Mouse (Mus musculus) midbrain, embryonic 10.5 days (tissue): ENCODE results near the gene Pias1. TPM values are rescaled to one million over a fixed set of nuclear protein-coding genes. Genes with fewer than 3 reads are reported as not detected.
"Not testable (repeated sequence)": the region's sequence is repeated elsewhere in the genome, so short reads cannot be mapped to it uniquely, and the experiment has no call there.

ENCODE experiments used
- DNase-seq: peaks from one replicate; pipeline ENCODE4 v3.0.0-alpha.2; 2017; ENCODE audit warnings: low spot score
- H3K27ac ChIP-seq: fragments of 300-500 bp; sonication (generic); replicated peaks from 2 replicates; pipeline ENCODE4 v1.5.1; 2016; ENCODE audit warnings: mild to moderate bottlenecking
- H3K27me3 ChIP-seq: fragments of 300-500 bp; sonication (generic); 2 replicates; pipeline ENCODE4 v1.6.1; 2016; ENCODE audit warnings: low read depth, mild to moderate bottlenecking; ENCODE audit not compliant: poor library complexity, severe bottlenecking
- H3K36me3 ChIP-seq: fragments of 300-500 bp; sonication (generic); 2 replicates; pipeline ENCODE4 v1.6.1; 2016; ENCODE audit warnings: mild to moderate bottlenecking, moderate library complexity
- H3K4me1 ChIP-seq: fragments of 300-500 bp; sonication (generic); 2 replicates; pipeline ENCODE4 v1.6.1; 2016
- H3K4me3 ChIP-seq: fragments of 300-500 bp; sonication (generic); 2 replicates; pipeline ENCODE4 v1.5.1; 2016; ENCODE audit warnings: mild to moderate bottlenecking, moderate library complexity
- H3K9me3 ChIP-seq: fragments of 300-500 bp; sonication (generic); replicated peaks from 2 replicates; pipeline ENCODE4 v1.6.1; 2016; ENCODE audit warnings: mild to moderate bottlenecking
- WGBS: fragments of 180-500 bp; shearing (Covaris S2); methylation state at CpG from one replicate; pipeline ENCODE4 v1.1.7; 2016; 5-methylcytosine and 5-hydroxymethylcytosine counted together
- polyA plus RNA-seq: library from polyadenylated mRNA; unstranded; fragments of >200 nt; fragmentation: Nextera tagmentation; extraction: Ambion mirVana; gene quantifications from 2 replicates; pipeline ENCODE4 v1.2.1, GENCODE M21; 2016

Pias1 gene
- polyA plus RNA-seq, 1 experiment from 2014 or later: 56.8 TPM

DNA sequence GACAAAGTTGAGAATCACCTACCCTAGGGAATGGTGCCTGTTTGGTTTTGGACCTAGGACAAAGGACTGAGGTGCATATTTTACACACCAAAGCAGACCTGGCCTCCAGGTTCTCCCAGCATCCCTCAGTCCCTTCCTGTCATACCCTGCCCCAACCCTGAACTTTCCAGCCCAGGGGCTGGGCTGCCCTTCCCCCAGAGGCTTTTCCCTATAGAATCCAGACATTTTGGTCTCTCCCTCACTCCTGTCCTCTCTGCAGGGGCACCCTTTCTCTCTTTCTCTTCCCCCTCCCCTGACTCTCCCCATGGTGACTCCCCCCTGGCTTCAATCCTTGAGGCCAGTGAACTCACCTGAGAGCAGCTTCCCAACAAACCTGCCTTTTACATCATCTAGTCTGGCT is 117.0 kb downstream of the Pias1 start:
- Histone ChIP-seq H3K9me3 (no peaks in the 10 kb centered on the region), H3K36me3 (no peaks in the 10 kb centered on the region), H3K4me1 (peaks cover 4% of the 10 kb centered on the region; the same call in 1 of the 2 replicates), H3K27me3 (no peaks in the 10 kb centered on the region), H3K4me3 (no peak overlapping the region), H3K27ac (no peak overlapping the region)
- no peak for DNase-seq

DNA sequence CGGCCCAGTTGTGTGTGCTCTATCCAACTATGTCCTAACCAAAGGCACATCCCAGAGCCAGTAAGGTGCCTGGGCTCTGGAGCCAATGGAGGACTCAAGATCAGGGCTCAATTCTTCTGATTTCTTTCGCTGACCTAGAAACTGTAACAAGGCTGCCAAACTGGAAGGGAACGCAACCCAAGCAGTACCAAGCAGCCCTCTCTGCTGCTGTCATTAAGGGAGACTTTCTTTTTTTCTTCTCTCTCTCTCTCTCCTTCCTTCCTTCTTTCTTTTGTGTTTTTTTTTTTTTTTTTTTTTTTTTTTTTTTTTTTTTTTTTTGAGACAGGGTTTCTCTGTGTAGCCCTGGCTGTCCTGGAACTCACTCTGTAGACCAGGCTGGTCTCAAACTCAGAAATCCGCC is 118.5 kb downstream of the Pias1 start:
- 94% methylated on average over 4 of the region's 4 CpGs for WGBS
- not testable (repeated sequence) for DNase-seq, H3K27ac ChIP-seq

DNA sequence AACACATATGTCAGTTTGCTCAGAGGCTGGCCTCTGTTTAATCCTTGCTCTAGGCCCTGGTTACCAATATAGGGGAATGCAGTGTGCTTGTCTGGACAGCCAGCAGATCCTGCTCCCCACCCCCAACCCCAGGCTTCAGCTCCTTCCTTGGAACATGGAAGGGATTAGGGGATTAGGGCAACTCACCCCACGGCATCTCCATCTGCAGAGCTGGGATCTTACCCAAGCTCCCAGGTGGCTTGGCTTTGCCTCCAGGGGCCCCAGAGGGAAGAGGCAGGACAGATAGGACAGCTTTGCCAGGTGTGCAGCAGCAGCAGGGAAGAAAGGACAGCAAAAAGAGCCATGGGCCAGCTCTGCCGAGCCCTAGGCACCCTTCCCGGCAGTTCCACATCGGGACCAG is 126.9 kb downstream of the Pias1 start:
- H3K27ac ChIP-seq: no peak overlapping the region
- H3K9me3 ChIP-seq: no peaks in the 10 kb centered on the region
- no peaks in the 10 kb centered on the region for H3K27me3 ChIP-seq
- no peak for DNase-seq
- no peak overlapping the region for H3K4me3 ChIP-seq
- H3K36me3 ChIP-seq: no peaks in the 10 kb centered on the region
- H3K4me1 ChIP-seq: peaks cover 27% of the 10 kb centered on the region
- 36% methylated on average over 4 of the region's 4 CpGs for WGBS

More for the DNA sequence above, 118.5 kb downstream of the Pias1 start:
- H3K27me3 ChIP-seq, H3K9me3 ChIP-seq, H3K4me3 ChIP-seq, H3K36me3 ChIP-seq, H3K4me1 ChIP-seq: not testable (repeated sequence)

DNA sequence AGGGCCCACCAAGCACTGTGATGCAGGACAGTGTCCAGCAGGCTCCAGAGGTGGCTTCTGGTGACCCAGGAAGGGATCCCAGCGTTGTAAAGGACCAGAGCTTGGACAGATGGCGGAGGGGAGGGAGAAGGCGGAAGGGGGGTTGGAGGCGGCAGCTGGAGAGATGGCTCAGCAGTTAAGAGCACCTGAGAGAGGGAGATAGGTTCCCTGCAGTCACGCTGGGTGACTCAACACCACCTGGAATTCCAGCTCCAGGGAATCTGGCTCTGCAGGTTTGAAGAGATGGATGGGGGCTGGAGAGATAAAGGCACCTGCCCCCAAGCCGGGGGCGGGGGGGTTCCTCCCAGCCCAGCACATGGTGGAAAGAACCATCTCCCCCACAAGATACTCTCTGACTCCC is 127.6 kb downstream of the Pias1 start:
- H3K9me3 ChIP-seq, H3K36me3 ChIP-seq, H3K27ac ChIP-seq, H3K27me3 ChIP-seq, H3K4me3 ChIP-seq, DNase-seq: not testable (repeated sequence)
- WGBS: 66% methylated on average over 7 of the region's 7 CpGs
- H3K4me1 ChIP-seq: peaks cover 27% of the 10 kb centered on the region

DNA sequence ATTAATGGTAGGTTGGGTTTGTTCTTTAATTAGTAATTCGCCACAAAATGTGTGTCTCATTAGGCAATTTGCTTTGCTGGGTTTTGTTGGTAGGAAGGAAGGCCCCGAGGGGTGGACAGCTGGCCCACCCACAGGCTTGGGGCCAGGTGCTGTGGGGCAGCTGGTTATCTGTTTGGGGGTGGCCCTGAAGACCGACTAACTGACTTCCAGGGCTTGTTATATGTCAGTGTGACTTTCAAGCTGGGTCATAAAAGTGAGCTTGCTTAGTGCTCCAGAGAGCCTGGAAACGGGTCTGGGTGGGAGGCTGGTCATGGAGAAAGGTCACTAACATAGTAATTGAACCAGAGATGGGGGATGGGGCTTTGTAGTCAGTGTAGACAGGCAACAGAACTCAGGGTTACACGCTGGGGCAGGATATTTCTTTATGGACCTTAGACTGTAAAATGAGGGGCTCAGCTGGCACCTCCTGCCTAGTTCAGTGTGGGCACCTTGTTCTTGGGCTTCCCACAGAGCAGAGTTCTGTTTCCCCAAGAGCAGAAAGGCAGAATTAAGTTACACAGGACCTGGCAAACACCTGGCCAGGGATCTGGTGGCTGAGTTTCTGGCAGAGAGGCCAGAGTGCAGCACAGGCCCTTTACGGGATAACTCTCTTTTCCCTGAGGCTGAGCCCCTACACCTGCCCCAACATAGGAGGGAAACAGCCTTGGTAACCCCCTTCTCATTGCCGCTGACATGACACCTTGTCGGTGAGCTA is 129.3 kb downstream of the Pias1 start:
- DNase-seq: no peak
- Histone ChIP-seq H3K27ac (peak overlapping the region; percentile 55; the same call in 1 of the 2 replicates), H3K4me1 (peaks cover 31% of the 10 kb centered on the region), H3K9me3 (no peaks in the 10 kb centered on the region), H3K27me3 (no peaks in the 10 kb centered on the region), H3K4me3 (no peak overlapping the region), H3K36me3 (no peaks in the 10 kb centered on the region)
- WGBS: 70% methylated on average over 8 of the region's 8 CpGs

DNA sequence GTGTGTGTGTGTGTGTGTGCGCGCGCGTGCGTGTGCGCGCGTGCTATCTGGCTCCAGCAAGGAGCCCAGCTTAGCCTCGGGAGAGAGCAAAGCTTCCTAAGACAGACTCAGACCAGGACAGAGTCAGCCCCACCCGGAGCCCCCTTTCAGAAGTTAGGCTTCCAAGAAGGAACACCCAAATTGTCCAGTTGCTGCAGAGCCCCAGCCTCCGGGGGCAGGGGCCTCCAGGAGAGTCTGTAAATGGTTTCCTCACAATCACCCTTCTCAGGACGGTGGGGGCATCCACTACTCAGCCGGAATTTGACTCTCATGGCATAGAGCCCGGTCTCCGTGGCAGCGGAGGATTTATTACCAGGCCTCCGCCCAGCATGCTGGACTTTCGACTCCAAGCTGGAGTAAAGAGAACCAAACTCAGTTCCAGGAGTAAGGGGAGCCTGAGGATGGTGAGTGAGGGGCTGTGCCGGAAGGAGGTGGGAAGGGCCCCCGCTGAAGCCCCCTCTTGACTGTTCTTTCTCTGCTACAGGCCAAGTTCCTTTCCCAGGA is 129.9 kb downstream of the Pias1 start, which contains the start of gene Calml4:
Calml4 (plus strand) TSS at position 362 of the 543 bp plus-strand sequence.
- peak within 1 kb of the TSS; percentile 55 for H3K27ac ChIP-seq
- no peaks in the 10 kb centered on the region for H3K27me3 ChIP-seq
- peaks cover 31% of the 10 kb centered on the region for H3K4me1 ChIP-seq
- 65% methylated on average over 20 of the region's 20 CpGs for WGBS
- DNase-seq: no peak
- no peaks in the 10 kb centered on the region for H3K9me3 ChIP-seq
- no peak within 1 kb of the TSS for H3K4me3 ChIP-seq
- no peaks in the 10 kb centered on the region for H3K36me3 ChIP-seq

DNA sequence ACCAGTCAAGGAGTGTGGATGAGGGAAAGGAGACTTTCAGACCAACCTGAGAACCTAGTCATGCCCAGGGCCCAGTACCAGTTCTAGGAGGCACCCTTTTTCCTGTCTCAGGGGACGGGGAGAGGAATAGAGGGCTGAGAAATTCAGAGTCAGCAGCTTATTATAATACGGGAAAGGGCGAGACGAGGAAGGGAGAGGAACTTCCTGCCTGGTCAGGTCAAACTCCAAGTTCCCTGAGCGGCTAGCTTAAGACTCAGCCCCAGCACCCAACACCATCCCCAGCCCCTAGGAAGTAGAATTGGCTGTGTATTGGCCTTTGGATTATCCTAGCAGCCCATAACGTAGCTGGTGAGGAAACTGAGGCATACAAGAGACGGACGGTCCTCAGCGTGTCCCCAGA is 130.5 kb downstream of the Pias1 start:
- no peak for DNase-seq
- no peaks in the 10 kb centered on the region for H3K27me3 ChIP-seq
- no peak overlapping the region for H3K4me3 ChIP-seq
- no peaks in the 10 kb centered on the region for H3K36me3 ChIP-seq
- 87% methylated on average over 9 of the region's 9 CpGs for WGBS
- no peaks in the 10 kb centered on the region for H3K9me3 ChIP-seq
- 0 out of 2 replicates have a peak overlapping the region, but pooled peaks have one; percentile 55 for H3K27ac ChIP-seq
- peaks cover 31% of the 10 kb centered on the region for H3K4me1 ChIP-seq

DNA sequence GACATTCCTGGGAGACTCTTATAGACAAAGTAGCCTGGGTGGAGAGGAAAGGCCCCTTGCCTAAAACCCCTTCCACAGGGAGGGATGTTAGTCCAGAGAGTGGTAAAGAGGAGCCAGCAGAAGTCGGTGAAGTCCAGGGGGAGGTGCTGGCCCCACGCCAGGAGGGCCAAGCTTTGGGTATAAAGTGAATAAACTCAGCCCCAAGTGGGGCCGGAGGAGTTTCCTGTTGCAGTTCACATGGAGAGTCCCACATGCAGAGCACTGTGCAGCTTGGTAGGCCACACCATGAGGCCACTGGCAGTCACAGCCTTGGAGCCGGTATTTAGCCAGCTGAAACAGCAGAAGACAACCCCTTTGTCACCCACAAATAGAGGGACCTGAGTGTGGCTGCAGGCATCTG is 133.2 kb downstream of the Pias1 start:
- H3K27me3 ChIP-seq: no peaks in the 10 kb centered on the region
- no peak overlapping the region for H3K4me3 ChIP-seq
- peaks cover 33% of the 10 kb centered on the region for H3K4me1 ChIP-seq
- WGBS: 71% methylated on average over 4 of the region's 4 CpGs
- peaks cover 8% of the 10 kb centered on the region; the same call in 1 of the 2 replicates for H3K36me3 ChIP-seq
- no peak overlapping the region for H3K27ac ChIP-seq
- DNase-seq: no peak
- H3K9me3 ChIP-seq: no peaks in the 10 kb centered on the region

DNA sequence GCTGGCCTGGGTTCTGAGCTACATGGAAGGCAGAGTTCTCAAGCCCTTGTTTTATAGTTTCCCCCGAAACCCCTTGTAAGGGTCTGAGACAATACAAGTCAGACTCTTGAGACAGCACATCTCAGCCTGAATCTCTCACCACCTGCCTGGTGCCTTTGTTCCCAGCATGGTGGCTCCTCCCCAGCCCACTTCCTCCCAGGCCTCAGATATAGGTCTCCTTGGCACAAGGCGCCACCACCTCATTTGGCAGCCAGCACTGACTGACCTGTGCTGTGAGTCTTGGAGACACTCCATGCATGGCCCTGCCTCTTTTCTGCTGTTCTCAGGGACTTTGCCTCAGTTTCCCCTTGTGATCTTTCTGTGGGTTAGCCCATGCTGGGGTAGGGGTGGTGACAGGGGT is 136.2 kb downstream of the Pias1 start:
- Histone ChIP-seq H3K9me3 (no peaks in the 10 kb centered on the region), H3K27ac (peak overlapping the region; percentile 59; the same call in 1 of the 2 replicates), H3K27me3 (no peaks in the 10 kb centered on the region), H3K4me3 (no peak overlapping the region), H3K4me1 (peaks cover 23% of the 10 kb centered on the region), H3K36me3 (peaks cover 8% of the 10 kb centered on the region; the same call in 1 of the 2 replicates)
- 70% methylated on average over 2 of the region's 2 CpGs for WGBS
- no peak for DNase-seq

DNA sequence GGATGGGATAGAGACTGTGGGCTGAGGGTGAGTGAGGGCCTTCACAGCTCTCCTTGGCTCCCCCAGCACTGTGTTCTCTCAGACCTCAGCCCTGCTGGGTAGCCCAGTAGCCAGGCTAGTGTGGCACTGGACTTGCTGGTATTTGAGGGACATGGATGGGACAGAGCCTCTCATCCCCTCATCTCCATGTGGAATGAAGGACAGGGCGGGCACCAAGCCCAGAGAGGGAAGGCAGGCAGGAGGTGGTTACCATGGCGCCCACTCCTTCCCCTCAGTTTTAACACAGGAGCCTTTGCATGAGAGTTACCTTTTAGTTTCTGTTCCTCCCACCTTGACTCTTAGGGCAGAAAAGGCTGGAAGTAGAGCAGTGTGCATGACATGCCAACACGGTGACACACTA is 139.1 kb downstream of the Pias1 start:
- Histone ChIP-seq H3K27me3 (no peaks in the 10 kb centered on the region), H3K36me3 (peaks cover 8% of the 10 kb centered on the region; the same call in 1 of the 2 replicates), H3K4me3 (no peak overlapping the region), H3K27ac (no peak overlapping the region), H3K4me1 (peaks cover 26% of the 10 kb centered on the region), H3K9me3 (no peaks in the 10 kb centered on the region)
- DNase-seq: no peak
- WGBS: 84% methylated on average over 3 of the region's 3 CpGs

DNA sequence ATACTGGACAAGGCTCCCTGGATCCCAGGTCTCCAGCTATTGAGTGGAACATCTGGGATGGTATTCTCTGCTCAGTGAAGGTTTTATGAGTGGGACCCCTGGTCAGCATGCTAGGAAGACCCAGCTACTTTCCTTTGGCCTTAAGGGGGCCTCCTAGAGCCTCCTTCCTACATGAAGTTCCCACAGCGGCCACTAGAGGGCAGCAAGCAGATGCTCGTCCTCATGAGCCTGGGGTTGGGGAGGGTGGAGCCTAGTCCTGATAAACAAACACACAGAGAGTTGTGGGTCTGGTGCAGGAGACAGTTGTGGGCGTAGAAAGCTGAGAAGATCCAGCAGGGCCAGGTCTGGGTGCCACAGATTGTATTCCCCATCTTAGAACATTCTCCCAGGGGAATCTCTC is 140.0 kb downstream of the Pias1 start:
- 5% methylated on average over 3 of the region's 3 CpGs for WGBS
- Histone ChIP-seq H3K4me3 (no peak overlapping the region), H3K4me1 (peaks cover 30% of the 10 kb centered on the region), H3K9me3 (no peaks in the 10 kb centered on the region), H3K36me3 (peaks cover 8% of the 10 kb centered on the region; the same call in 1 of the 2 replicates), H3K27ac (0 out of 2 replicates have a peak overlapping the region, but pooled peaks have one; percentile 0), H3K27me3 (no peaks in the 10 kb centered on the region)
- DNase-seq: peak; percentile 90

DNA sequence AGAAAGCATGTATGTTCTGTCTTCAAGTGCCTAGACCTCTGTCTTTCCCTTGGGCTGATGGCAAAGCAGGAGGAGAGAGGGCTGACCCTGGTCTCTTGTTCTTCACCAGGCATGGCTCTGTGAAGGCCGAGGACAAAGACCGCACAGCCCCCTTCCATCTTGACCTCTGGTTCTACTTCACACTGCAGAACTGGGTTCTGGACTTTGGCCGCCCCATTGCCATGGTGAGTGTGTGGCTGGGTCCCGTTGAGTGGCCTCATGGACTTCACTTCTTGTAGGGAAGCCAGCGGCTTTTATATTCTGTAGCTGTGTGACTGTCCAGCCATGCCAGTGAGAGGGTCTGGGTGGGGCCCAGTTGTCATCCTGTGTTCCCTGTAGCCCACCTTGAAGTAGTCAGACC is 143.3 kb downstream of the Pias1 start:
- Histone ChIP-seq H3K9me3 (no peaks in the 10 kb centered on the region), H3K27me3 (peaks cover 5% of the 10 kb centered on the region), H3K36me3 (no peaks in the 10 kb centered on the region), H3K27ac (no peak overlapping the region), H3K4me1 (peaks cover 32% of the 10 kb centered on the region), H3K4me3 (no peak overlapping the region)
- 88% methylated on average over 5 of the region's 5 CpGs for WGBS
- no peak for DNase-seq

DNA sequence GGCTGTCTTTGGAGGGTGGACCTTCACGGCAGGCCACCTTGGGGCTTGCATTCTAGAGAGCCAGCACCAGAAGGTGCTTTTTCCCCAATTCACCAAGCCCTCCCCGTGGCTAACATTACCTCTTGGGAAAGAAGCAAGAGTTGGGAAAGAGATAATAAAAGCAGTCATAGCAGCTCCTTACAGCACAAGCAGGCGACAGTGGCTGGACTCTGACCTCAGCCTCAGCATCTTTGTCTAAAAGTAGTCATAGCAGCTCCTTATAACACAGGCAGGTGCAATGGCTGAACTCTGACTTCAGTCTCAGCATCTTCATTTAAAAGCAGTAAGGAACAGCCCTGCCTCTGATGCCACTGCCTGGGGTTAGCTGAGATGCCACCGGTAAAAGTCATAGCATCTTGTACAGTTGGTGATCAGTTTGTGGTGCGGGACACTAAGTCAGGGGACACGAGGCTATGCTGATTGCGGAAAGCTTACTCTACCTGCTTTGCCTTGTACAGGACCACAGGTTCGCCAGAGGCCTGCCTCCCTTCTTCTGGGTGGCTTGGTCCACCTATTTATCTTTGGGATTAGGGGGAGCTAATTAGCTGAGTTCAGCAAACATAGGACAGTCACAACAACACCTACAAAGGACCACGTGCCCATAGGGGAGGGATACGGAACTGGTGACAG is 144.2 kb downstream of the Pias1 start:
- no peaks in the 10 kb centered on the region for H3K9me3 ChIP-seq
- H3K4me1 ChIP-seq: peaks cover 42% of the 10 kb centered on the region
- 74% methylated on average over 10 of the region's 10 CpGs for WGBS
- H3K27me3 ChIP-seq: peaks cover 5% of the 10 kb centered on the region
- no peaks in the 10 kb centered on the region for H3K36me3 ChIP-seq
- no peak for DNase-seq
- H3K27ac ChIP-seq: no peak overlapping the region
- no peak overlapping the region for H3K4me3 ChIP-seq
